Mouse (Mus musculus) granulocyte monocyte progenitor cell, adult 5-6 weeks (primary cell): ENCODE measurements around the gene Dstyk. TPM values are rescaled to one million over a fixed set of nuclear protein-coding genes. Genes with fewer than 3 reads are reported as not detected.

Experiments used
- ATAC-seq: replicated peaks from 2 replicates; pipeline ENCODE4 v1.8.0; 2016; ENCODE audit warnings: mild to moderate bottlenecking, moderate TSS enrichment, inconsistent platforms; ENCODE audit not compliant: poor library complexity, severe bottlenecking
- total RNA-seq, 2 experiments: library from RNA; stranded (forward) in 1 of 2; stranded (reverse) in 1 of 2; fragments of 200-712, 200-1000 nt in 1 of 2; fragments of >200 nt in 1 of 2; fragmentation: Nextera tagmentation in 1 of 2; gene quantifications; 2 replicates each; pipeline ENCODE4 v1.2.3; 2014 to 2017

Dstyk gene
- total RNA-seq (2014; fragmentation: Nextera tagmentation) = 16.4 and 19.2 TPM in 2 replicates
- 18.1 and 43.1 TPM in 2 replicates for total RNA-seq (2017)

DNA sequence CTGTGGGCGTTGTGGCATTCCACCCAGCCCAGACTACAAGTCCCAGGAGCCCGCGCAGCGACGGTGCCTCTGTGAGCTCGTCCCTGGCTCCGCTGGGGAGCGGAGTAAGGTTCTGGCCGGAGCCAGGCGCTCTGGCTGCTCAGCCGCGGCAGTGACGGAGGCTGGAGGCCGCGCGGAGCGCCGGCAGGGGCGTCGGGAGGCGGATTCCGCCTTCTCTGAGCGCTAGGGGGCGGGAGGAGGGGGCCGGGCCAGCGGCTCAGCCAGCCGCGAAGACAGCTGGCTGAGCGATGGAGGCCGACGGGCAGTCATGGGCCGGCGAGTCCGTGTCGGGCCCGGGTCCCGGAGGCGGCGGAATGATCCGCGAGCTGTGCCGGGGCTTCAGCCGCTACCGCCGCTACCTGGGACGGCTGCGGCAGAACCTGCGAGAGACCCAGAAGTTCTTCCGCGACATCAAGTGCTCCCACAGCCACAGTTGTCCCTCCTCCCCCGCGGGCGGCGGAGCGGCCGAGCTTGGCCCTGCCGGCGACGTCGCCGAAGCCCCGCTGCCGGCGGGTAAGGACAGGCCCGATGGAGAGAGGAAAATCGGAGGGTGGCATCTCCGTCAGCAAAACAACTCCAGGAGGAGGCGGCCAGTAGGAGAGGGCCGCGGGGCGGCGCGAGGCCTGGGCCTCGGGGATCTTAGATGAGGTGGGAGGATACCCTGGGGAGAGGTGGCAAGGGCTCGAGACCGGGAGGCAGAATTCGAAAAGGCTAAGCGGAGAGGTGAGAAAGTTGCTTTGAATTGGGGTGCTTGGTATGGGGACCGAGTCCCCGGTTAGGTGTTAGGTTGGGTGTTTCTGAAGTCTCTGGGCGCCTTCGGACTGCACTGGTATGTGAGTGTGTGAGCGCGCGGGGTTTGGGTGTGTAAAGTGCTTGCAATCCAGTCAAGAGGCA lies at the start of gene Dstyk:
Gene Dstyk, plus strand, starts transcription at position 237 of the 933 bp plus-strand sequence.
- ATAC-seq = peak; percentile 89

DNA sequence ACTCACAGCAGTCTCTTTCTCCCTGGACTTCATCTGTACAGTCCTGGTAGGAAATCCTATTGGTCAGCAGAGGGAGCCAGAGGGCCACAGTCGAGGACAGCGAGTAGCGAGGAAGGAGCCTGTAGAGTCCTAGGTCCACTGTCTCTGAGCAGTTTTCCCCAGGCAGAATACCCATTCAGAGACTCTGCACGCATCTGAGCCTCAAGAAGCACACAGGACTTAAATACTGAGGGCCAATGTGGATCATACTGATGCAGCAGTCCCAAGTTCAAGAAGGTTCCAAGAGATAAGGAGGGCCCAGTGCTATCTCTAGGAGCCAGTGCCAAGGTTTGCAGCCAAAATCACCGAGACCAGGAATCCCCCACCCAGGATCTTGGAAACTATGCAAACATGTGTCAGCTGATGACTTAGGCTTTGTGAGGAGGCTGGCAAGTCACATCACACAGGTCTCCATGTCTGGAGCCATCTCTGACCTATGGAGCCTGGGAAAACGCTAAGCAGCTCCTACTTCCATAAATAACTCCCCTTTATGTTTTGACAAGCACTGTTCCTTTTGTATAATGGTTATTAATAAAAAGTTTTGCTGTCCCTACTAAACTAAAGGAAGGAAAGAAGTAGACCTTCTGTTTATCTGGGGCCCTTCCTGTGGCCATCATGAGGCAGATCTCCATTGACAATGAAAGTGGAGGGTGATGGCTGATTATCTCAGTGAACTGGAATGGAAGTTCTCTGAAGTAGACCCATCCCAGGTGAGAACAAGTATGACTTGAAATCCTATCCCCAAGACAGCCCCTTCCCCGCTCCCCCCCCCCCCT lies 49.5 kb upstream of the Dstyk start:
- ATAC-seq = peak; percentile 65

DNA sequence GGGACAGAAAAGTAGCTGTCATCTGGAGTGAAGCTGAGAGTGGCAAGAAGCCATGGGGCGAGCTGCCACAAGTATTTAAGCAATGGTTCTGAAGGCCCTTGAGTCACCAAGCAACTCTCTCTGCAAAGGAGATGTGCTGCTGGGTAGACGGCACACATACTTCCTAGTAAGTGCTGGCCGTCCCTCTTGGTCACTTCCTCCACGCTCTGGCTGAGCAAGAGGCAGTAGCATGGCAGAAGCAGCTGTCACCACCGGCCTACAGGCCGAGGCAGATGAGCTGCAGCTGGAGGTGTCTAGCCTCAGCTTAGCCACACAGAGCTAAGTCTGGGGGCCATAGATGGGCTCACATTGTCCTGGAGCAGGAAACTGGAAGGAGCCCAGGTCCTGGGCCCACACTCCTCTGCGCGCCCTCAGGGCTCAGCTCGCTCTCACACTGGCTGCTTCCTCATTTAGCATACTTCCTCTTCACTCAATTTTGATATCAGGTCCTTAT lies 46.6 kb upstream of the Dstyk start:
- peak; percentile 73 for ATAC-seq

DNA sequence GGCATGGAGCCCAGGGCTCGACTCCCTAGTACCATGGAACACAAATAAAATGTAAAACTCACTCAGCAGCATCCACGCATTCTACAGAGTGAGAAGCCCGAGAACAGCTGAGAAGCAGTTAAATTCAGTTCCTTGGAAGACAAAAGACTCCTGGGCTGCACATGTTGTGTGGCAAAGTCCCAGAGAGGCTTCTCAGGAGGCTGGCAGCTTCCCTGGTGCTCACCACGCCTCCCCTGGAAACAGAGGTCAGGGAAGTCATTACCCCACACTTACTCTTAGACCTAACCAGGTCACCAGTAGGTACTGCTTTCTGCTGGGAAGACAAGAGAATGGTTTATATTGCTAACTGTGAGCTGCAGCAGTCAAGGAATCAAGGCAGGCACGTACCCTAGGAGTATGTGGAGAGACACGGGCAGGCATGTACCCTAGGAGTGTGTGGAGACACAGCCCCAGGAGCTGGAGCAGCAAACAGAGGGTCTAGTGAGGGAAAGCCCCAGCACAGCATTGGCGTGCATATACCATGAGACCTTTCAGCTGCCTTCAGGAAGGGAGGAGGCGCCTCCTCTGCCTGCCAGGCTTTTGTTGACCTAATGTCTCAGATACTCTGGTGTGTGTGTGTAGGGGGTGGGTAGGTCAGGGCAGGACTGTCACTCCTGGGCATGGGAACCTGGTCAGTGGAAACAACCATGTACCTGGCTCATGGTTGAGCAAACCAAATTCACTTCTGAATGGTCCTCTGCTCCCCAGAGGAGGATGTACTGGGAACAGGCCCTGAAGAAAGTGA lies 45.9 kb upstream of the Dstyk start:
- peak; percentile 13; the same call in 1 of the 2 replicates for ATAC-seq

DNA sequence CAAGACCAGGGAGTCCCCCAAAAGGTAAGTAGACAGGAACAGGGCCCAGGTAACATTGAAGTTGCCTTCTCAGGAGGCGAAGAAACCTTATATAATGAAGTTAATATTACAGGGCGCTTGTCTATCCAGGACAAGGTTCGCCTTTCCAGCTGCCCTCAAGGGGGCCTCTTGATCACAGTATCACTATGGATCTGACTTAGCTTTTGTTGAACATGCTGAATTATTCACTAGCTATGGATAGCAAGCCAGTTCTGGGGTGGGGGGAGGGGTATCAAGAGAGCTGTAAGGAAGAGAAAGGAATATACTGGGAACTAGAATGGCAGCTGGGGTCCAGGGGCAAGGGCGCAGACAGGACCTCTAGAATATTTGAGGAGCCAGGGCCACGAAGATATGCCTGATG lies 45.0 kb upstream of the Dstyk start:
- ATAC-seq = no peak

DNA sequence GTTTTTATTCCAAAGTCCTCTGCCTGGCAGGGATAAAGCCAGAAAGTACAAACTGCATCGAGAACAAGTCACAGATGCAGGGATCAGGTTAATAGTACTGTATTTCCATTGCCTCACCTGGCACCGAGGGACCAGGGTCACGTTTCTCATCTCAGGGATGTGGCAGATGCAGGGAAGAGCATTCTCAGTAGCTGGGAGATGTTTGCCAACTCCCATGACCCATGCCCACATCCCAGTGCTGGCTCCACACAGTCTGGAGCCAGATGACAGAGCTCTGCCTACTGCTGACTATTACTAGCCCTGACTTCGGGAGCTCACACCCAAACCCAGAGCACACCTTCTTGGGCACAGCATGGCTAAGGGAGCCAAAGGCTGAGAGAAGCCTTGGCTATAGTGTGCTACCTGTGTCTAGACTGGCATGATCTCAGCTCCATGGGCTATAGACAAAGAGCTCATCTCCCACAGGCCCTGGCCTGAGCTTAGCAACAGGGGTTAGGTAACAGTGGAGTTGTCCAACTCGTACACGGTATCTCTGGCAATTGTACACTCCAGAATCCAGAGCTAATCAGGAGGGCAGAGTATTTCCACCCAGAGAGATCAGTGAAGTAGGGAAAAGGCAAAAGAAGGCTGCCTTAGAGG lies 44.3 kb upstream of the Dstyk start:
- ATAC-seq = no peak

DNA sequence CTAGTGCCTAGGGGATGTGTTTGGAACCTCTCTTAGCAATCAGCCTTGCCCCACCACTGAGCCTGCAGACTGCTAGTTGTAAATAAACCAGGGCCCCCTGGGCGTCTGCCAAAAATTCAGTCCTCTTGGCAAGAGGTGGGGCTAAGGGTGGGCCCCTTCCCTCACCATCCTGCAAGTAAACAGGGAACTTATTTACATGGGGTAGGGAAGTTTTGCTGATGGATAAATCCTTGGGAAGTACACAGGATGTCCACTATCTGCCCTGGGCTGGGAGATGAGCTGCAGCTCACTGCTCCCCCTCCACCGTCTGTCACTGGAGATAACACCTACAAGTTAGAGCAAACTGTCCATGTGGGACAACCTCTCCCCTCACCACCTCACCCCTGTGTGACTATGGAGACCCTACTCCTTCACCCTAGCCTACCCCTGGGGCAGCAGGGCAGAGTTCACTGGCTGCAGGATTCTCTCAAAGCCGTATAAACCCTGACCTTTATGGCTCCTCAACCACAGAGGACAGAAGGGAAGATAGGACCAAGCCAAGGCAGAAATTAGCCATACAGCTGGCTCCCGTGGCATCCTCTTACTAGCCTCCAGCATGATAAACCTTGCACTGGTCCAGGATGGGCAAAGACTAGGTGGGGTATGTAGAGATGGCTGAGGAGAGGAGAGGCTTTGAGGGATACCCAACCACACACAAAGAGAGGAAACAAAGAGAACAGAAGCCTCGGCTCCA lies 43.0 kb upstream of the Dstyk start:
- ATAC-seq = no peak

DNA sequence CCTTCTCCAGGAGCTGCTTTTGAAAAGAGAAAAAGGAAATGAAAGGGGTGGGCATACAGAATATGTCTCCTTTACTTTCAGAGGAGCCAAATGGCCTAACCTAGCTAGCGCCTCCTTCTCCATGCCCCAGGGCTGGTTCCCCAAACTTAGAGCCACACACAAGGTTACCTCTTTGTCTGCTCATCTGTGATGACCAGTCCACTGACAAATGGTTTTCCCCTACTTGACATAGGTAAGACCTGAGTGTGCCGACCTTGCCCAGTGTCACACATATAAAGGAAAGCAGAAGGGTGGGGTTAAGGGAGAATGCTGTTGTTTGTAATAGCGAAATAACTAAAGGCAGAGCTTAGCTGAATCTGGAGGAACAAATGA lies 42.5 kb upstream of the Dstyk start:
- ATAC-seq = peak; percentile 10; the same call in 1 of the 2 replicates

DNA sequence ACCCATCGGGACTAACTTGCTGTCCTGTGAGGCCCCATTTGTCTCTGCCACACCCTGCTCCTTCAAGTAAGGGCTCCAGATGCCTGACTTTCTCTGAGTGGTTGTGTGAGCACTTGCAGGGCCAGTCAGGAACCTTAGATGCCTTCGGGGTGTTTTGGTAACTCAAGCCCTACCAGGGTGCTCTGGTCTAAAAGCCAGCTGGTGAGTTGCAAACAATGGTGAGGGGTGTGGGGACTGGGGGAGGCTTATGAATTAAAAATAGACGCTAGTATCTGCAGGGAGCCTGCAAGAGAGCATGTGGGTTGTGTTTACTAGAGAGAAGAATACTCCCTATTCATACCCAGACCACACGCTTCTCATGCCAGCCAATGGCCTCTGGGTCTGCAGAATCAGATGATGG lies 42.1 kb upstream of the Dstyk start:
- ATAC-seq = no peak

DNA sequence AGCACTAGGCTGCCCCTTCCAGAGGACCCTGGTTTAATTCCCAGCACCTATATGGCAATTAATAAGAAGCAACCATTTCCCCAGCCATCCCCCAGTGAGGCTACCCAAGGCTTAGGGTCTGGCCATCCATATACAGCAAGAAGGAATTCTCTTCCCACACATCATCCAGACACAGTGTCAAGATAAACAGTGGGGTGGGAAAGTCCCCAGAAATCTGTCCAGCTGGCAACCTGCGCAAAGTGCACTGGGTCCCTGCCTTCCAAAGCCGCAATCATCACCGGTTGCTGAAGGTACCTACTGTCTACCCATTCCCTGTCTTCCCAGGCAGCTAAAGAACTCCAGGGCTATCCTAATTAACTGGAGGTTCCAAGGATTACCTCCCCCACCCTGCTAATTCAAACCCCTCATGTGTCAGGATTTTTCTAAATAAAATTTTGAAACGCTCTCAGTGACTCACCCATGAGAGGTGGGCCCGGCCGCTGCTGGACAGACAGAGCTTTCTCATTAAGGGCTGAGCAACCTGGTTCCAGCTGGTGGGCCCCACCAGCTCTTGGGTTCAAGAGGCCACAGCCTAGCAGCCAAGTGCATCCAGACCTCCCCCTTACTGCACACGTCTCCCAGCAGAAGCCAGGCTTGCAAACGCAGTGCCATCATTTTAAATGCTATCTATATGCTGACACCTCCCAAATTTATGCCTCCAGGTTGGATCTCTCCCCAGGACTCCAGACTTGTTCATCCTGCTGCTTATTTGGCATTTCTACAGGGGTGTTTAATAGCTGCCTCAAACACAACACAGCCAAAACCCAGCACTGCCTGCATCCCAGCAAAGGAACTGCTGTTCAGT lies 40.9 kb upstream of the Dstyk start:
- no peak for ATAC-seq

DNA sequence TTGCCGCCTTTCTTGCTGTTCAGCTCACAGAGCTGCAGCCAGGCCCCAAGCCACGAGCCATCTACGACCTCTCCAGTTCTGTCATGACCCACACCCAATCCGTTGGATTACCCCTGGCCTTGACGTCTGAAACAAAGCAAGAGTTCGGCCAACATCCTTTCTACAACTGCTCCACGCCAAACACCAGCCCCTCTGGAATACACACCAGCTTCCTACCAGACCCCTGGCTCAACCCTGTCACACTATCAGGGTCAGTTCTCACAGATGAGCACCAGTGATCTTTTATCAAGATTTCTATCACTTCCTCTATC lies 40.3 kb upstream of the Dstyk start:
- no peak for ATAC-seq

DNA sequence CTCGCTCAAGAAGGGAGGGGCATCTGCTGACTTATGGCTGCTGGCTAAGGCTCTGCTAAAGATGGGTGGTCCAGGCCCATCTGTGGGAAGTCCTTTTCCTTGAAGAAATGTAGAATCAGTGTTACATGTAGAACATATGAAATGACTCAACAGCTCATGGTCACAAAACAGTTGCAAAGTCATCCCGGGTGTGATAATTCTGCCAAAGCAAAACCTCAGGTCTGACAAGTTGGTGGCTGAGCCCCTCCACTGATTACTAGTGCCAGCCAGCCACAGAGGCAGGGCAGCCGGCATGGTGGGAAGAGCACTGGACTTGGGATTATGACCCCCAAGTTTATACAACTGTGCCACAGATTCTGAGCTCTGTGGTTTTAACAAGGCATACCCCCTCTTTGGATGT lies 39.5 kb upstream of the Dstyk start:
- ATAC-seq = no peak; the same call in 1 of the 2 replicates

DNA sequence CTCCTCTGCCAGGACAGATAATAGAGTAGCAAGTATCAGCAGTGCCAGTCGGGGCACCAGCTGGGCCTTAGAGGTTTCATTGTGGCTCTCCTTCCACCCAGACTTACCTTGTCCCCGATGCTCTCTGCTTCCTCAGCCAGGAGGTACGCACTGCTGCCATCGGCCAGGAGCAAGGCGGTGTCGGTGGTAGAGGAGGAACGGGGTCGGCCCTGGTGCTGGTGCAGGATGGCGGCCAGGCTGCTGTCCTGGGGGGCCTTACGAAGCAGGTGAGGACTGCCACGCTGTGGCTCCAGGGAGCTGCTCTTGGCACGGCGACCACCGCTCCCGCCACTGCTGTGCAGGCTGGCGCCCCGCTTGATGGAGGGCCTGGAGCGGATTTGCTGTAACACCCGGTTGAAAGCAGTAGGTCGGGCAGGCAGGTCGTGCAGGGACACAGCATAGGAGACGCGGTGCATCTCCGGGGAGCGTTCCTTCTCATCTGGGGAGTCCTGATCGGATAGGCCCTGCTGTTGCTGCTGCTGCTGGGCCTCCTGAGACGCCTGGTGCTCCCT lies 36.7 kb upstream of the Dstyk start:
- no peak for ATAC-seq

DNA sequence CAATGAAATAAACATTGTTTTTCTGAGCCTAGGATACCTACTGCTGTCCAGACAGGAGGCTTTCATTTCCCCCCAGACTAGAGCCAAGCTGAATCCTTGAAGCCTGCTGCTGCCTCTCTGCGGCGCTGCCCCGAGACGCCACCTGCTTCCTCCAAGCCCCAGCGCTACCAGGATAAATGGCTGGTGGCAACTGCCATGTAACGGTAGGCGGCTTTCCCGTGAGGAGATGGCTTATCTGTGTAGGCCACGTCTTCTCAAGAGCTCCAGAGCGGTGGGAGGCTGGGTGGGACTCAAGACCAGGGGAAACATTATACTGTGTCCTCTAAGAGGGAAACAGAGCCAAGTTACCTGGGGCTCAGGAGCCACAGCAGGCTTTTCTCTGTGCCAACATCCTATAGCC lies 35.4 kb upstream of the Dstyk start:
- ATAC-seq = peak; percentile 57

DNA sequence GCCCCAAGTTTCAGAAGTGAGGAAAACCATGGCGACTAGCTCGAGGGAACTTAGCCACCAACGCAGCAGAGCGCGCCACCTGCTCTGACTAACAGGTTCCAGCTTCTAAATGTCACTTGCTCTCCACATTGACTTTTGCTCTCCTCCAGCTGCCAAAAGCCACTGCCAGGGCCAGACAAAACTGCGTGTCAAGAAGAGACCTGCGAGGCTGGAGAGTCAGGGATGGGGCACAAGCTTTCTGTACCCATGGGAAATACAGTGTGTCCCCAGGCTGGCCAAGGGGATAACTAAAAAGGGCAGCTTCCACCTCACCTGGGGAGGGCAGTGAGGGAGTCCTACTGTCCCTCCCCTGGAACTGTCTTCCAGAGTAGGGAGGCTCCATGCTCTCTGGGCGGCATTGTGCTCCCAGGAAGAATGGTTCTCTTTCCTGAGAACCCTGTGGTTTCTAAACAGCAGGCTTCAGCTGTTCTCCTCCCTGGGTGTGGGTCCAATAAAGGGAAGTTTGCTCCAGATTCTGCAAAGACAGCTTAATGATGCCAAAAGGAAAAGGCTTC lies 33.3 kb upstream of the Dstyk start:
- ATAC-seq = peak; percentile 16; the same call in 1 of the 2 replicates

DNA sequence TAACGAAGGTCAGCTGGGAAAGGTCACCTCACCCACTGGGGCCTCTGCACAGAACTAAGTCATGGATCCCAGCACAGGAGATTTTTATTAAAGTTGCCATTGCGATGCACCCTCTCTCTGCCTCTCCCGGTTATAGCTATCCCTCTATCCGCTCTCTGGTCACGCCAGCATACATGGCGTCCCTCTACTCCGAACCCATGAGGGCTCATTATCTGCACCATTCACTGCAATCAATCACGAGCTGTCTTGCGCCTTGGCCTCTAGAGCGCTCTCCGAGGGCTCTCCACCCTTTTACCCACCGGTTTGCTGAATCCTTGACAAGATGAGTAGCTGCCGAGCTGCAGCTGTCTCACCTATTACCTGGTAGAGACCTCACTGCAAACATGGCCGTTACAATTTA lies 32.1 kb upstream of the Dstyk start:
- no peak for ATAC-seq

DNA sequence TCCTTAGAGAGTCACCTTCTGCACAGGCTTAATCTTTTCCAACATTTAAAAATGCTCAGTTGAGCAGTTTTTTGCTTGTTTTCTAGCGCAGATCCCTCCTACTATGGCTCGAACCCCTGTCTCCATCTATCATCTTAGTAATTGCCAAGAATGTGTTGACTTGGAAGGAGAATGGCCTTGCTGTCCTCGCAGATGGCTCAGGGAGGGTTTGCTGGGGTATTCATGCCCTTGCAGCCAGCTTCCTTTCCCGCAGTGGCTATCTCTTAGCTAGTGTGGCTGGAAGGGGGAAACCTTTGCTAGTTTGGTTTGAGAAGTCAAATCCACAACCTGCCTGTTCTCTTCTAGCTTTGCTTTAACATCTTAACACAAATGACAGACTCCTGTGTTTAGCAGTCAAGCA lies 31.6 kb upstream of the Dstyk start:
- ATAC-seq = no peak

DNA sequence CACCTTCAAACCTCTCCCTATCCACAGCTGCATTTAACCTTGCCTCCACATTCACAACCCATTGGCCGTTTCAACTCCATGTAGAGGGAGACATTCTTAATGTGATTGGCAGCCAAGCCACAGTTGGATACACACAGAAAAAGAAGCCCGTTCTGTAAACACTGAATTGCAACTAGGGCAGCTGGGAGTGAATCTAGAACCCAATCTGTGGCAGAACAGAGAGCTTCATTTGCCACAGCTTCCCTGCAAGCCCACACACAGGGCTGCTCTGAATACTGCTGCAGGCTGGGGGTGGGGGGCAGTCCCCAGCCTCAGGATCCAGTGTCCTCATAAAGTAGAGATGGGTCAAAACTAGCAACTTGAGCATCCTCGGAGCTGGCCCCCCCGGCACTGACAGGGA lies 31.1 kb upstream of the Dstyk start:
- ATAC-seq = no peak
